Mouse (Mus musculus) heart, embryonic 11.5 days (tissue): ENCODE measurements around the gene Gm10518. TPM values are rescaled to one million over a fixed set of nuclear protein-coding genes. Genes with fewer than 3 reads are reported as not detected.

ENCODE experiments used
- ATAC-seq: fragments of 200-750 bp; cut with Nextera tagmentation; replicated peaks from 2 replicates; pipeline ENCODE4 v1.8.0; 2017; ENCODE audit warnings: moderate library complexity; ENCODE audit not compliant: insufficient number of reproducible peaks, low FRiP score, low TSS enrichment
- H3K27ac ChIP-seq: fragments of 300-500 bp; sonication (generic); 2 replicates; pipeline ENCODE4 v1.5.1; 2014; ENCODE audit warnings: mild to moderate bottlenecking, low read depth, low read length
- H3K27me3 ChIP-seq: fragments of 300-500 bp; sonication (generic); 2 replicates; pipeline ENCODE4 v1.6.1; 2014; ENCODE audit warnings: mild to moderate bottlenecking, low read length, mixed read lengths; ENCODE audit not compliant: control insufficient read depth, insufficient read depth
- H3K36me3 ChIP-seq: fragments of 300-500 bp; sonication (generic); 2 replicates; pipeline ENCODE4 v1.6.1; 2014; ENCODE audit warnings: mild to moderate bottlenecking, low read length, moderate library complexity, mixed read lengths; ENCODE audit not compliant: control insufficient read depth, insufficient read depth
- H3K4me1 ChIP-seq: fragments of 300-500 bp; sonication (generic); 2 replicates; pipeline ENCODE4 v1.6.1; 2014; ENCODE audit warnings: low read length; ENCODE audit not compliant: control insufficient read depth, insufficient read depth
- H3K4me2 ChIP-seq: fragments of 300-500 bp; sonication (generic); 2 replicates; pipeline ENCODE4 v1.6.1; 2014; ENCODE audit warnings: mild to moderate bottlenecking, moderate library complexity
- H3K4me3 ChIP-seq: fragments of 300-500 bp; sonication (generic); 2 replicates; pipeline ENCODE4 v1.5.1; 2014; ENCODE audit warnings: low read depth, low read length
- H3K9ac ChIP-seq: fragments of 300-500 bp; sonication (generic); 2 replicates; pipeline ENCODE4 v1.6.1; 2014; ENCODE audit warnings: mild to moderate bottlenecking, low read depth, low read length, moderate library complexity
- H3K9me3 ChIP-seq: fragments of 300-500 bp; sonication (generic); replicated peaks from 2 replicates; pipeline ENCODE4 v1.6.1; 2016; ENCODE audit warnings: low read length; ENCODE audit not compliant: control insufficient read depth
- WGBS: fragments of 180-500 bp; shearing (Covaris S2); extraction: QIAGEN DNeasy Blood & Tissue Kit; methylation state at CpG from one replicate; pipeline ENCODE4 v1.1.7; 2014; ENCODE audit not compliant: insufficient replicate concordance; 5-methylcytosine and 5-hydroxymethylcytosine counted together
- polyA plus RNA-seq: library from polyadenylated mRNA; unstranded; fragments of >200 nt; fragmentation: Nextera tagmentation; extraction: Ambion mirVana; gene quantifications from 2 replicates; pipeline ENCODE4 v1.2.1, GENCODE M21; 2014

Gm10518 gene
- polyA plus RNA-seq, 1 experiment from 2014 or later, result 0.37 TPM

DNA sequence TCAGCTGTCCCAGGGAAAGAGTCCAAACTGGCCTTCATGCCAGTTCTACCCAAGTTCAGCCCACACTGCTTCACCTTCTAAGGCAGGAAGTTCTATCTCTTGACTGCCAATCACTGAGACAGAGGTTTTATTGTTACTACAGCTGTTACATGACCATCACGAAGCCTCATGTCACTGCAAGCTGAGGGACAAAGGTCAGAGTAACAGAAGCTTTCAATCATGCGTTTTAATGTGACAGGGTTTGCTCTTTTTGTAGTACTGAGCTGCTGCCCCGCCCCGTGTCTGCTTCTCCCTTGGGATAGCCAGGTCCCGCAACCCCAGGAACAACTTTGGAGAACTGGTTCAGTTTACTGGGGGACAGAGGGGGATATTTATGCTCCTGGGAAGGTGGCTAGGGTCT lies 21.4 kb downstream of the Gm10518 start:
- H3K4me3 ChIP-seq, result no peak overlapping the region
- WGBS, result 72% methylated on average over 5 of the region's 5 CpGs
- no peaks in the 10 kb centered on the region for H3K36me3 ChIP-seq
- H3K9me3 ChIP-seq, result no peaks in the 10 kb centered on the region
- no peak overlapping the region for H3K9ac ChIP-seq
- H3K4me1 ChIP-seq, result no peaks in the 10 kb centered on the region
- no peaks in the 10 kb centered on the region for H3K27me3 ChIP-seq
- no peak overlapping the region for H3K27ac ChIP-seq
- ATAC-seq, result no peak
- no peak overlapping the region for H3K4me2 ChIP-seq

DNA sequence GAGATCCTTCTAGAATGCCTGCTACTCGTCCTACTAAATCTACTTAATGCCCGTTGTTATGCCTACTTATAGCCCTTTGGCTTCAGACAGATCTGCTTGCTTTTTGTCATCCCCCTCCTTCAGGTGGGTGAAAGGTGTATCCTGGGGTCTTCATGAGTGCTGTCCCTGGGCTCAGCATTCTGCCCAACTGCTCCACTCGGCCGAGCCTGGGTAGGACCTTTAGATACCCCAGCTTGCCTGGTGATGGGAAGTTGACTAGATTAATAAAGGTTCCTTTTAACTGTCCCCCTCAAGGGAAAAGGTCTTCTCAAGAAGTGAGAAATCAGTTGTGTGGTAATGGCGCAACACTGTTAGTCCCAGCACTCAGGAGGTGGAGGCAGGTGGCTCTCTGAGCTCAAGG lies 24.9 kb downstream of the Gm10518 start:
- H3K27me3 ChIP-seq, result no peaks in the 10 kb centered on the region
- 0 out of 2 replicates have a peak, but pooled peaks cover 2% of the 10 kb centered on the region for H3K4me1 ChIP-seq
- no peak overlapping the region for H3K4me2 ChIP-seq
- no peaks in the 10 kb centered on the region for H3K9me3 ChIP-seq
- H3K9ac ChIP-seq, result no peak overlapping the region
- WGBS, result 84% methylated on average over 5 of the region's 5 CpGs
- no peak overlapping the region for H3K27ac ChIP-seq
- H3K36me3 ChIP-seq, result no peaks in the 10 kb centered on the region
- H3K4me3 ChIP-seq, result no peak overlapping the region
- ATAC-seq, result no peak

DNA sequence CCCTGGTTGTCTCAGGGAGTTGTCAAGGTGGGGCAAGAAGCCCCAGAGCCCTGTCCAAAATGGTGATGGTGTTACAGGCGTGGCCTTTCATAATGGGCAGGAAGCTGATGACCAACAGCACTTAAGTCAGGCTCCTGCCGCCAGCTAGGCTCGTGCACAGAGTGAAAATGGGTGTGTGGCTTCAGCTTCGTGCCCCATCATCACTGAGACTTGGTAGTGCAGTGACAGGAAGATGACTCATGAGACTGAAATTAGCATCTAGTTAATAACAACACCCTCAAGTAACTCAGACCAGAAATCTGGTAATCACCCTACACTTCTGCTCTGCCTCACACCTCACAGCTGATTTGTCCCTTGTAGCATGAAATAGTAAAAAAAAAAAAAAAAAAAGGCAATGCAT lies 25.7 kb downstream of the Gm10518 start:
- no peak for ATAC-seq
- no peak overlapping the region for H3K4me3 ChIP-seq
- H3K4me1 ChIP-seq, result 0 out of 2 replicates have a peak, but pooled peaks cover 2% of the 10 kb centered on the region
- WGBS, result 73% methylated on average over 4 of the region's 4 CpGs
- no peaks in the 10 kb centered on the region for H3K9me3 ChIP-seq
- no peak overlapping the region for H3K4me2 ChIP-seq
- H3K9ac ChIP-seq, result no peak overlapping the region
- no peak overlapping the region for H3K27ac ChIP-seq
- no peaks in the 10 kb centered on the region for H3K27me3 ChIP-seq
- H3K36me3 ChIP-seq, result no peaks in the 10 kb centered on the region

DNA sequence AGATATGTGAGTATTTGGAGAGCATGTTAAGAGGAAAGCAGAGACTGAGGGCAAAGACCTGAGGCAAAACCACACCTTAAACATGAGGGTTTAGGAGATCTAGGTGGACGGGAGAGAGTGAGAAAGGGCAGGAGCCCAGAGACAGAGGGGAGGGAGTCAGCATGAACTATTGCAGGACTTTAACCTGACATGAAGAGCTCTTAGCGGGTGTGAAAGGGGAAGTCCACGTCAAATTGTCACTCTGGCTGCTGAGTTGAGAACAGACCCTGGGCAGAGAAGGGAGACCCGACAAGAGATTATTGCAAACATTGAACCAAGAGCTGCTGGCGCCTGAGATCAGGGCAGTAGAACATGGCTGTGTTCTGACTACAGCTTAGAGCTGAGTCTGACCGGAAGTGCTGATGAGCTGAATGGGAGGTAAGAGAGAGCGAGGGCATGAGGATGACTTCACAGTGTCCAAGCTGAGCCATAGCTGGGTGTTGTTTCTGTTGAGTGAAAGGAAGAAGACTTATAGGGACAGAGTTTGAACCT lies 29.6 kb downstream of the Gm10518 start:
- H3K9me3 ChIP-seq, result no peaks in the 10 kb centered on the region
- H3K4me1 ChIP-seq, result 0 out of 2 replicates have a peak, but pooled peaks cover 2% of the 10 kb centered on the region
- ATAC-seq, result no peak
- H3K4me2 ChIP-seq, result no peak overlapping the region
- H3K9ac ChIP-seq, result no peak overlapping the region
- no peak overlapping the region for H3K27ac ChIP-seq
- H3K4me3 ChIP-seq, result no peak overlapping the region
- H3K36me3 ChIP-seq, result no peaks in the 10 kb centered on the region
- H3K27me3 ChIP-seq, result no peaks in the 10 kb centered on the region
- WGBS, result 62% methylated on average over 7 of the region's 7 CpGs

DNA sequence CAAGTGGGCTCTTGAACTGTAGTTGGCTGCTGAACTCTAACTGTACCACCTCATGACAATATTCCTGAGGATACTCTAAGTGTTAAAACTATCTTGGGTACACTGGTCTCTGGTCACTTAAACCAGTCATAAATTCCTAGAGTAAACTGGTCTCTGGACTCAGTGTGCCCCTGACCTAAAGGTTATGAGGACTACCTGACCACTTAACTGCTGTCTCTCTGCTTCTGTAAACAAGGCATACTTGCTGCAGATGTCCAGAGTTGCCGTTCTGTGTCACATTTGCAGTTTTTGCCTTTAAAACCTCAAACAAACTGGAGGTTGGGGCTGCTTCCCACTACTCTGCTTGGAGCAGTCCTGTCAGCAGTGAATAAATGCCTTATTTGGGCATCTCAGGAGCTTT lies 30.4 kb downstream of the Gm10518 start:
- no peaks in the 10 kb centered on the region for H3K27me3 ChIP-seq
- H3K36me3 ChIP-seq, result no peaks in the 10 kb centered on the region
- no peak for ATAC-seq
- H3K9me3 ChIP-seq, result no peaks in the 10 kb centered on the region
- no peak overlapping the region for H3K27ac ChIP-seq
- H3K4me1 ChIP-seq, result 0 out of 2 replicates have a peak, but pooled peaks cover 2% of the 10 kb centered on the region
- H3K4me2 ChIP-seq, result no peak overlapping the region
- H3K9ac ChIP-seq, result no peak overlapping the region
- H3K4me3 ChIP-seq, result no peak overlapping the region
- 74% methylated on average over 1 of the region's 1 CpGs for WGBS

DNA sequence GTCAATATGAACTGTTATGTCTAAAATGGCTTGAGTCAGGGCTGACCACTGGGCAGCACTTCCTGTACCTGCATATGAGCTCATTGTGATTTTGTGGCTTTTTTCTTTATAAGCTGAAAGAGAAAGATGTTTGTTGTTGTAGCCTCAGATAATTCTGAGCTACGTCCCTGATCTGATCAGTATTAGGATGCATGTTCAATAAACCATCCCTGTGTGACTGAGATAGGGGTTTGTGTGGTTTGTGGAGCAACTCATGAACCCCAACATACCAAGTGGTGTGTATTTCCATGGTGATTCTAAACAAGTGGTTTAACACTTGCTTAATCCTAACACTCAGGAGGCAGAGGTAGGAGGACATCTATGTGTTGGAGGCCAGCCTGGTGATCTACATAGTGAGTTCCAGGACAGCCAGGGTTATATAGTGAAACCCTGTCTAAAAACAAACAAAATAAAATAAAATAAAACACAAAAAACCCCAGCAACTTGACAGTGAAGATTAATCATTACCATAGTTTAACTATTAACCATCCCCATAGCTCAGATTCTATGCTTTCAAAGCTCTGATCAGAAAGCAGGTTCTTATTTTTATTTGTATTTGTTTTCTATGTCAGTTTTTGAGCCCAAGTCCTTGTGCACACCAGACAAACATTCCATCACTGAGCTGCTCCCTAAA lies 32.7 kb downstream of the Gm10518 start:
- Histone ChIP-seq H3K36me3 (no peaks in the 10 kb centered on the region), H3K27me3 (no peaks in the 10 kb centered on the region), H3K9ac (no peak overlapping the region), H3K4me1 (0 out of 2 replicates have a peak, but pooled peaks cover 2% of the 10 kb centered on the region), H3K9me3 (no peaks in the 10 kb centered on the region), H3K4me3 (no peak overlapping the region), H3K27ac (no peak overlapping the region), H3K4me2 (no peak overlapping the region)
- WGBS, result 82% methylated on average over 1 of the region's 1 CpGs
- no peak for ATAC-seq

DNA sequence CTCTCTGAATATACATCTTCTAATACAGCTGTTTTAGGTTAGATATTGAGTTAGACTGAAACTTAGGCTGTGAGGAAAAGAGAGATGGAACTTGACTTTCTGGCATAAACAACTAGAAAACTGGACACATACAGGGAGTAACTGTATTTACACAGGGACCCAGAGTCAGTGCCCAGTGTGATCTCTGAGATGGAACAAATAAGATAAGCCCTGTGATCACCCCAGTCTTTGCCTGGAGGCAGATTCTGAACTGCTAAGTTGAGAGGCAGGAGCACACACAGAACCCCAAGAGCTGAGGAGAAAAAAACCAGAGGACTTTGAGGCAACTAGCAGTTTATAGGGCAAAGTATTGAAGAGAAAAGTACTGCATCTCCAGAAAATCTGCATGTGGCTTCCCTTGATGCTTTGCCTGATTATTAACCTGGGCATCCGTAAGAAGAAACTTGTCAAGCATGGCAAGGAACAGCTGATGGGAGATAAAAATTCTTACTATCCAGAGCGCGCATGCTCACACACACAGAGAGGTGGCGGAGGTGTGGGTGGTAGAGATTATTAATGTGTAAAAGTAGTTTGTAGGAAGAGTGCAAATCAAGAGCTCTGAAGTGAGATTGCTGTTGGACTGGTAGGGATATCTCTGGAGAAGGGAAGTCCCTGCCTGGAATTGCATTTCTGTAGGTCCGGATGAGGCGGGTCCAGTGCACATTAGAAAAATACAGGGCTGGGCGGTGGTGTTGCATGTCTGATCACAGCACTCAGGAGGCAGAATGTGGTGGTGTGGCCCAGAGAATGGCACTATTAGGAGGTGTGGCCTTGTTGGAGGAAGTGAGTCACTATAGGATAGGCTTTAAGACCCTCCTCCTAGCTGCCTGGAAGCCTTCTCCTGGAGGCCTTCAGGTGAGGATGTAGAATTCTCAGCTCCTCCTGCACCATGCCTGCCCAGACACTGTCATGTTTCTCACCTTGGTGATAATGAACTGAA lies 33.5 kb downstream of the Gm10518 start:
- no peak overlapping the region for H3K4me3 ChIP-seq
- H3K4me2 ChIP-seq, result no peak overlapping the region
- H3K27ac ChIP-seq, result no peak overlapping the region
- no peaks in the 10 kb centered on the region for H3K9me3 ChIP-seq
- no peak overlapping the region for H3K9ac ChIP-seq
- ATAC-seq, result no peak
- WGBS, result 87% methylated on average over 7 of the region's 7 CpGs
- no peaks in the 10 kb centered on the region for H3K36me3 ChIP-seq
- H3K4me1 ChIP-seq, result 0 out of 2 replicates have a peak, but pooled peaks cover 2% of the 10 kb centered on the region
- no peaks in the 10 kb centered on the region for H3K27me3 ChIP-seq

DNA sequence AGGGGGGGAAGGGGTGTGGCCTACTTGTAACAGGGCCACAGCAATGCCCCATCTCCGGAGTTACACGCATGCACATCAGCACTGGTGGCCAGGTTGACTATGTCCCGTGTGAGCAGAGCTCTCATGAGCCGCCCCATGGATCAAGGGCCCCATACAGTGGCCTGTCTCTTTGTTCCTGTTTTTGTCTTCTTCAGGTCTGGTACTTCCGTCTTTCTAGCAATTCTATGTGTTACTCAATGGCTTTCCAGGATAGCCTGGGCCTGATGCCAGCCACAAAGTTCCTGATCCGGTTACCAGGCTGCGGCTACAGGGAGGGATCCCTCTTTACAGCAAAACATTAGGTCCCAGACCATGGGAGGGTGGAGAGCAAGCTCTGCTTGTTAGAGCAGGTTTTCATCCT lies 39.4 kb downstream of the Gm10518 start:
- ATAC-seq, result no peak
- Histone ChIP-seq H3K9me3 (no peaks in the 10 kb centered on the region), H3K9ac (no peak overlapping the region), H3K4me1 (0 out of 2 replicates have a peak, but pooled peaks cover 3% of the 10 kb centered on the region), H3K4me2 (no peak overlapping the region), H3K4me3 (no peak overlapping the region), H3K27ac (no peak overlapping the region), H3K36me3 (no peaks in the 10 kb centered on the region), H3K27me3 (no peaks in the 10 kb centered on the region)
- 82% methylated on average over 7 of the region's 7 CpGs for WGBS
